Mouse (Mus musculus): ENCODE data around the gene Dll4. TPM values are rescaled to one million over a fixed set of nuclear protein-coding genes. Genes with fewer than 3 reads are reported as not detected.

Gene Dll4
- polyA plus RNA-seq, 1 experiment from 2014 or later: 5.7 TPM

DNA sequence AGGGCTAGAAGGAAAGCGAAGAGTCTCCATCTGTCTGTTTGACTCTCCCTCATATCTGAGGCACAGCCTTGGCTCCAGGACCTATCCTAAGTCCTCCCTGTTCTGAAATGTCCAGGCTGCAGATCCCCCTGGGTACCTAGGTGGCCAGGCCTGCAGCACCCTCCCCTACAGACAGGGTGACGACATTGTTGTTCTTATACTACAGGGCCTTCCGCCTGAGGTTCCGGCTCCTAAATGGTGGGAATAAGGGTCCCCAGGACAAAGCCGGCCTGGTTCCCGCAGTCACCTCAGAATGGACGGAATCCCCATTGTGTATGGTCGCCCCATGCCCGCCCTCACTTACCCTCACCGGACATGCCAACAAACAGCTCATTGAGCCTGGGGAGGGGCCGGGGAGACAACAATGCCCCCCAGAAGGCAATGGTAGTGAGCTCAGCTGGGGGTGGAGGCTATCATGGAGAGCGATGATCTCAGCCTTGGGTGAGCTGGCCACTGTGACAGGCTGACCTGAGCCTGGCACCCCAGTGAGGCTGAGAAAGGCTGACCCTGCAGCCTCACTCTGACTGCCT, 10.8 kb upstream of the Dll4 start:
- no peak for DNase-seq (ENCODE audit: low spot score)
- Histone ChIP-seq H3K27me3 (ENCODE audit: low read depth, poor library complexity, severe bottlenecking) (peaks cover 77% of the 10 kb centered on the region), H3K27ac (replicated peaks) (0 out of 2 replicates have a peak overlapping the region, but pooled peaks have one; percentile 2), H3K9me3 (replicated peaks) (peaks cover 4% of the 10 kb centered on the region; the same call in 1 of the 2 replicates), H3K4me3 (no peak overlapping the region), H3K36me3 (no peaks in the 10 kb centered on the region), H3K4me1 (peaks cover 40% of the 10 kb centered on the region)
- WGBS: 66% methylated on average over 12 of the region's 12 CpGs

DNA sequence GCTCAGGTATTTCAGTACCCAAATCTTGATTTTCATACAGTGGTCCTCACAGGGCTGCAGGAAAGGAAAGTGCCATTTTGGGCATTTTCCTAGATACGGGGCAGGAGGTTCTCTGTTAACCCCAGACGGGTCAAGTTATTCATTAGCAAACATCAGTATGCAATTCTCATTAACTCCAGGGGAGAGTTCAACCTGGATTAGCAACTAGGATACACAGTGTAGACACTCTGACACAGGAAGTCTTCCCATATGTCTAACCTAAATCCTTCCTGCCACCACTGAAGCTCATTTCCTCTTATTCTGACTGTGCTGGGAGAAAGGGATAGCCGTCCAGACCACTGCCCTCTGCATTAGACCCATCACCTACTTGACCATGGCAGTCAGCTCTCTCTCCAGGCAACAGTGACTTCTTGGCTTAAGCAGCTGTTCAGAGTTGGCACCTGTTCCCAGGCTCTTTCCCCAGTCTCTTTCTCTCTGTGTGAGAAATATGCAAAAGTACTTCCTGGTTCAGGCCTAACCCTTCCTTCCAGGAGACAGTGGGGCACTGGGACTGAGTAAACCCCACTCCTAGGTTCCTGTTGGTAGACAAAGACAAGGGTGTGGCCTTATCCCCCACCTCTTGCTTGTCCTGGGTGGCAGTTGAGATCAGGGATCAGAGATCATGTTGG, 7.4 kb upstream of the Dll4 start:
- Histone ChIP-seq H3K4me1 (peaks cover 41% of the 10 kb centered on the region), H3K4me3 (no peak overlapping the region), H3K36me3 (no peaks in the 10 kb centered on the region), H3K27me3 (ENCODE audit: low read depth, poor library complexity, severe bottlenecking) (peaks cover 95% of the 10 kb centered on the region), H3K27ac (replicated peaks) (no peak overlapping the region), H3K9me3 (replicated peaks) (peaks cover 4% of the 10 kb centered on the region; the same call in 1 of the 2 replicates)
- WGBS: 81% methylated on average over 3 of the region's 3 CpGs
- no peak for DNase-seq (ENCODE audit: low spot score)

DNA sequence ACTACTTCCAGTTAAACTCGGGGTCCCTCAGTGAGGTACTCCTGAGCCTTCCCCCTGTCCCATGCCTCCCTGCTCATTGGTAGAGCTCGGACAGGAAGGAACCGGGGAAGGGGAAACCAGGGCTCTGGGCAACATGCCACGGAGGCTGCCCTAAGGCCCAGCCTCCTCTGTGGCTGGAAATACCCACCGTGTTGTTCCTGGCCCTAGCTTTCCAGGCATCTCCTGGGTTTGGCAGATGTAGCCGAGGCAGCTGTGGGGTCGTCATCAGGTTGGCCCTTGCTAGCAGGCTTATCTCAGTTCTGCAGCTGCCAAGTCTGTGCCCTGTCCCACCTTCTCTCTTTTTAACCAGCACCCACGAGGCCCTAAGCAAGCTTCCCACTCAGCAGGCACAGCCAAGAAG, 5.0 kb upstream of the Dll4 start:
- Histone ChIP-seq H3K9me3 (replicated peaks) (peaks cover 4% of the 10 kb centered on the region; the same call in 1 of the 2 replicates), H3K4me1 (peaks cover 50% of the 10 kb centered on the region), H3K27ac (replicated peaks) (no peak overlapping the region), H3K27me3 (ENCODE audit: low read depth, poor library complexity, severe bottlenecking) (peaks cover 95% of the 10 kb centered on the region), H3K36me3 (no peaks in the 10 kb centered on the region), H3K4me3 (no peak overlapping the region)
- no peak for DNase-seq (ENCODE audit: low spot score)
- WGBS: 77% methylated on average over 8 of the region's 8 CpGs

DNA sequence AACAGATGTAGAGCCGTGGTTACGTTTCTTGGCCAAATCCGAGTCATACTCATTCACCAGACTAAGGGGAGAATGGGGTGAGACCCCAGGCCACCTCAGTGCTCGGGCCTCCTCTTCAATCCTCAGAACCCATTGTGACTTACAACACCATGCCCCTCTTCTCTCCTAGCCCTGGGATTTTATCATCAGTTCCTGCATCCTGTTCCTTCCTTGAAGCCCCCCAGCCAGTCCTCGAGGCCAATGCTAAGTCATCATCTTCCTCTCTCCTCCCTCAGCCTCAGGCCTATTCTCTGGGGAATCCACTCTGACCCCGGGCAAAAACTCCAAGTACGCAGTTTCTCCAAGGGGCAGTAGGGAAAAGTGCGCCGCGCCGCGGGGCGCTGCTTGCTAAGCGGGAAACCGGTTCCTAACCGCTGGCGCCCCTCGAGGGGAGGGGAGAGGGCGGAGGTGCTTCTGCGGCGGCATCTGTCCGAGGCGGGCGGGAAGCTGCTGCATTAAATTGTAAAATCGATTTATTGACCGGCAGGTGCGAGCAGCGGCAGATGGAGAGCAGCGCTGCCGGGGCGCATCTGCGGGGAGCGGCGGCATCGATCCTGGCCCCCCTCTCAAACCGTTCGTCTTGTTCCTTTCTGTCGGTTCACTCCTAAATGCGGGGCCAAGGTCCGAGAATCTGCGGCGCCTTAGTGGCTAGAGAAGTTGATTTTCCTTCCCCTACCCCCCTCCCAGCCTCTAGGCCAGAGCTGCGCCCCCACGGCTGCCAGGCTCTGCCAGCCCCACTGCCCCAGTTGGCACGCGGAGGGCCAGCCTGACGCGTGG, 3.6 kb upstream of the Dll4 start:
- DNase-seq (ENCODE audit: low spot score): no peak
- H3K9me3 ChIP-seq (replicated peaks): no peaks in the 10 kb centered on the region

DNA sequence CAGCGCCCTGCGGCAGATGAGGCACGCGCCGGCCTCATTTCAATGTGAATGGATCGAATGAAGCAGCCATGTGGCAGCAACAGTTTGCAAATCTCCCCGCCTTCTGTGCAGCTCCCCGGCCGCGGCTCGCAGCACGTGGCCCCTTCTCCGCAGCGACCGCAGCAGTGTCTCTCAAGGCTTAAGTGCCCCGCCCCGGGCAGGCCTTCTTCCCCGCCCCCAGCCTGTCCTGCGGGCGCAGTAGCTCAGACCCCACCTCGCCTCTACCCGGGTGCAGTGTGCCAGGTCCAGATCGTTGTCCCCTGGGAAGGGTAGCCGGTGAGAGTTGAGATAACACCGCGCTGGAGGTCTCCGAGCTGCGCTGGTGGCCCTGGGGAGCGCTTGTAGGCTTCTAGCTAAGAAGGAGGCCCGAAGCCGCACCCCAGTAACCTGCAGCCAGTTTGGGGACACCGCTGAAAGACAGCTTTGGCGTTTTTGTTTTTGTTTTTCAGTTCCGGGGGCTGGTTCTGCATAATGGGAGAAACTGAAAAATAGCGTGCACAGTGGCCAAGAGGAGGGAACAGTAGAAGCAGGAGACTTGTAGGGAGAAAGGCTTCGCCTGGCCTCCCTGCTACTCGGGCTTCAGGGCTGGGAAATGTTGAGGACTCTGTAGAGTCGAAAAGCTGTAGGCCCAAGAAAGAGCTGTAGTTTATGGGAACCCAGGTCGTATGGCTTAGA, 2.8 kb upstream of the Dll4 start:
- H3K27me3 ChIP-seq (ENCODE audit: low read depth, poor library complexity, severe bottlenecking): peaks cover 100% of the 10 kb centered on the region
- no peaks in the 10 kb centered on the region for H3K36me3 ChIP-seq
- H3K27ac ChIP-seq (replicated peaks): peak overlapping the region; percentile 75
- peak overlapping the region; percentile 51 for H3K4me3 ChIP-seq
- WGBS: under 1% methylated on average over 39 of the region's 39 CpGs
- no peaks in the 10 kb centered on the region for H3K9me3 ChIP-seq (replicated peaks)
- peak; percentile 83 for DNase-seq (ENCODE audit: low spot score)
- peaks cover 70% of the 10 kb centered on the region for H3K4me1 ChIP-seq

More for the DNA sequence above, 3.6 kb upstream of the Dll4 start:
- Histone ChIP-seq H3K27ac (replicated peaks) (peak overlapping the region; percentile 75), H3K27me3 (ENCODE audit: low read depth, poor library complexity, severe bottlenecking) (peaks cover 100% of the 10 kb centered on the region), H3K36me3 (no peaks in the 10 kb centered on the region), H3K4me1 (peaks cover 64% of the 10 kb centered on the region), H3K4me3 (peak overlapping the region; percentile 51)
- WGBS: 1% methylated on average over 48 of the region's 48 CpGs

DNA sequence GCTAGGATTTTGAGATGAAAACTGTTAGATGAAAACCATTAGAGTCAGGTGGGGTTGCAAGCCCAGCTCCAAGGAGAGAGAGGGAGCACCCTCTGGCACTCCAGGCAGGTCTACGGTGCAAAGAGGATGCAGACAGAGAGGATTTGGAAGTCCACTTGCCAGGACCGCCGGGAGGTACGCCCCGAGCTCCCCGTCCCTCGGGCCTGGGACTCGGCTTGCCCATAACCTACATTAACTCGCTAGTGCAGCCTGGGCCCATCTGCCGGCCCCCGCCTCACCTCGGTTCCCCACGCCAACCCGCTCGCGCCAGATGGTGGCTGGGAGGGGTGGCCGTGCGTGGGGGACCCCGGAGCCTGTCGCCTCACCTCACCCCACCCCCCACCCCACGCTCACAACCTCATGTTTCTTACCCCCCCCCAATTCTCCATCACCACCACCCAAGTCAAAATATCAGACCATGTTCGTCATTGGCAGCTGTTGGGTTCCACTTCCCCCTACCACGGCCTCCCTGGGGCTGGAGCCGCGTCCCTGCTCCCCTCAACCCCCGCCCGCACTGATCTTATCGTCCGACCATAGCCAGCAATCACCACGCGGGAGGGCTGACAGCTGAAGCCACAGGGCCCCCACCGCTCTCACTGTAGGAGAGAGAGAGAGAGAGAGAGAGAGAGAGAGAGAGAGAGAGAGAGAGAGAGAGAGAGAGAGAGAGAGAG, 1.6 kb upstream of the Dll4 start:
- WGBS: 3% methylated on average over 32 of the region's 32 CpGs
- peak overlapping the region; percentile 56 for H3K4me3 ChIP-seq
- H3K9me3 ChIP-seq (replicated peaks): no peaks in the 10 kb centered on the region
- peaks cover 74% of the 10 kb centered on the region for H3K4me1 ChIP-seq
- H3K36me3 ChIP-seq: no peaks in the 10 kb centered on the region
- peak overlapping the region; percentile 52 for H3K27ac ChIP-seq (replicated peaks)
- no peak for DNase-seq (ENCODE audit: low spot score)
- peaks cover 100% of the 10 kb centered on the region for H3K27me3 ChIP-seq (ENCODE audit: low read depth, poor library complexity, severe bottlenecking)

DNA sequence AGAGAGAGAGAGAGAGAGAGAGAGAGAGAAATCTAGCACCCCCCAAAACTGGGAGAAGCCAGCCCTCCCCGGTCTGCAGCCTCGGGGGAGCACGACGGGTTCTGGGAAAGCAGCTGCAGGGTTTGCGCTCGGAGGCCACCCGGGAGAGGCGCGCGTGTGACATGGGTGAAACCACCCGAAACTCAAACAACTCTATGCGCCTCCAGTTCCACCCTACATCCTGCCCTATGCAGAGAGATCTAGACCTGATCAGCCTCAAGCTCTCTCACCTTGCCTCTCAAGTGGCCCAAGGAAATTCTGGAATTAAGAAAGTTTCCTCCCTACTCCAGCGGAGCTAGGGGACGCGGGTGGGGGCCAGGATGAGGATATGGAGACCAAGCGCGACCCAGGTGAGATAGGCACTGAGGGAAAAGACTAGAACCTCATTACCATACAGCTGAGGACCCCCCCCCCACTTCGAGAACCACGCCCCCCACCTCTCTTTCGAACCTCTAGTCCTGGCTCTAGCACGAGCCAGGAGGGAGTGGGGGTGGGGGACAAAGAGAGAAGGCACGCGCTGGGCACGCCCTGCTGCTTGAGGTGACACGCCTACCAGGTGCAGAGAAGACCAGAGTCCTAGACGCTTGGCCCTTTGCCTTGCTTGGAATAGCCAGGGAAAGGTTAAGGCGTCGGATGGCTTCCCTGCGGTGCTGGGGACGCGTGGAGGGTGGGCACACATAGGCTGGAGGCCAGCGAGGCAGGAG, 837 bp upstream of the Dll4 start:
- Histone ChIP-seq H3K4me1 (peaks cover 80% of the 10 kb centered on the region), H3K27me3 (ENCODE audit: low read depth, poor library complexity, severe bottlenecking) (peaks cover 100% of the 10 kb centered on the region), H3K9me3 (replicated peaks) (no peaks in the 10 kb centered on the region), H3K4me3 (peak overlapping the region; percentile 56), H3K36me3 (no peaks in the 10 kb centered on the region), H3K27ac (replicated peaks) (peak overlapping the region; percentile 52)
- DNase-seq (ENCODE audit: low spot score): no peak
- WGBS: under 1% methylated on average over 32 of the region's 32 CpGs

DNA sequence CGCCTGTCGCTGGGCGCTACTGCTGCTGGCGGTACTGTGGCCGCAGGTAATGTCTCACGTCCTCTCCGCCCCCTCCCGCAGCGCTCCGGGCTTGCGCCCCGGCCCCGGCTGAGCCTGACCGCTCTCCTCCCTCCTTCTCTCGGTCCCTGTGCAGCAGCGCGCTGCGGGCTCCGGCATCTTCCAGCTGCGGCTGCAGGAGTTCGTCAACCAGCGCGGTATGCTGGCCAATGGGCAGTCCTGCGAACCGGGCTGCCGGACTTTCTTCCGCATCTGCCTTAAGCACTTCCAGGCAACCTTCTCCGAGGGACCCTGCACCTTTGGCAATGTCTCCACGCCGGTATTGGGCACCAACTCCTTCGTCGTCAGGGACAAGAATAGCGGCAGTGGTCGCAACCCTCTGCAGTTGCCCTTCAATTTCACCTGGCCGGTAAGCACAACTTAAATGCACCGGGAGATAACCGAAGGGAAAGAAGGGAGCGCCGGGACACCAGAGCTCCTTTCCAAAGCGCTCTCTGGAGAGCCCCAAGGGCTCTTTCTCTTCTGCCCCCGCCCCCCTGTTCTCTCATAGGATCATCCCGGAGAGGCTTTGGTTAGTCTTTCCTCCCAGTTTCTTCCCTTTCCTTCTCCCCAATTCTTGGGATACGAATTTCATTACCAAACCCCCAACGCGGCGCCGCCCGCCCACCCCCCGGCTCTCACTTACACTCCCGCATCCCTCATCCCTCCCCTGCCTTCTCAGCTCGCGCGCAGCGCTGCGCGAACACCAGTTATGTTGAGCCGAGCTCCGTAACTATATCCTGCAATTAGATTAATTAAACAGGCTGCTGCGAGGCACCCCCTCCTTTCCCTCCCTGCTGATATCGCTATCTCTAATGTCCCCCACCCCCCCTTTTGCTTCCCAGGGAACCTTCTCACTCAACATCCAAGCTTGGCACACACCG, 847 bp downstream of the Dll4 start:
- Histone ChIP-seq H3K27ac (replicated peaks) (peak overlapping the region; percentile 46; the same call in 1 of the 2 replicates), H3K4me3 (peak overlapping the region; percentile 56), H3K9me3 (replicated peaks) (no peaks in the 10 kb centered on the region), H3K4me1 (peaks cover 76% of the 10 kb centered on the region), H3K27me3 (ENCODE audit: low read depth, poor library complexity, severe bottlenecking) (peaks cover 100% of the 10 kb centered on the region), H3K36me3 (no peaks in the 10 kb centered on the region)
- DNase-seq (ENCODE audit: low spot score): peak; percentile 53
- under 1% methylated on average over 59 of the region's 61 CpGs for WGBS

DNA sequence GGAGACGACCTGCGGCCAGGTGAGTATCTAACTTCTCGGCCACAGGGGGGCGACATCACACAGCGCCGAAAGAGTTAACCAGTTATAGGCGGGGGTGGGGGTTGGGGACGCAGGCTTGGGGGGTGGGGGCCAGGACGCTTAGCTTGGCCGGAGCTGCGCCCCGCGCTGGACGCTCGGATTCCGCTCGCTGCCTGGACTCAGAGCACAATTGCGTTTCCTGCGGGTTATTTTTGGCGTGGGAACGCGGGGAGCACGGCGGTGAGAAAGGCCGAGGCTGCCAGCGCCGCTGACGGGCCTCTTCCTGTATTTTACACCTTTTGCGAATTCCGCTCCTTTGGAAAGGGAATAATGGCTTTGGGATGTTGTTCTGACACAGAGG, 1.5 kb downstream of the Dll4 start:
- Histone ChIP-seq H3K9me3 (replicated peaks) (no peaks in the 10 kb centered on the region), H3K4me1 (peaks cover 71% of the 10 kb centered on the region), H3K36me3 (no peaks in the 10 kb centered on the region), H3K27ac (replicated peaks) (0 out of 2 replicates have a peak overlapping the region, but pooled peaks have one; percentile 46), H3K27me3 (ENCODE audit: low read depth, poor library complexity, severe bottlenecking) (peaks cover 100% of the 10 kb centered on the region), H3K4me3 (peak overlapping the region; percentile 56)
- DNase-seq (ENCODE audit: low spot score): peak; percentile 44
- WGBS: under 1% methylated on average over 30 of the region's 30 CpGs

DNA sequence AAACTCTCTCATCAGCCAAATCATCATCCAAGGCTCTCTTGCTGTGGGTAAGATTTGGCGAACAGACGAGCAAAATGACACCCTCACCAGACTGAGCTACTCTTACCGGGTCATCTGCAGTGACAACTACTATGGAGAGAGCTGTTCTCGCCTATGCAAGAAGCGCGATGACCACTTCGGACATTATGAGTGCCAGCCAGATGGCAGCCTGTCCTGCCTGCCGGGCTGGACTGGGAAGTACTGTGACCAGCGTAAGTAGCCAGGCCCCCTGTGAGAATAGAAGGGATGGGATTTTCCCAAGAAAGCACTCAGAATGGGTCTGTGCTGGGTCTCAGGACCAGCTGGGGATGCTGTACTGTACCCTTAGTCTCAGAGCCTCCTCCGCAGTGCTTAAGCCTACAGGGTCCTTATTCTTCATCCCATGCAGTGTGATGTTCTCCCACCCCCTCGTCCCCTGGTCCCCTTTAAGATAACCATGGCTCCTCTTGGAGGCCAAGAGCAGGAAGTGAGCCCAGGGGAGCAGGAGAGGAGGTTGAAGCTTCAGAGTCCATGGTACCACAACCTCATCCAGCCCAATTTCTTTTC, 2.5 kb downstream of the Dll4 start:
- Histone ChIP-seq H3K27ac (replicated peaks) (no peak overlapping the region), H3K27me3 (ENCODE audit: low read depth, poor library complexity, severe bottlenecking) (peaks cover 100% of the 10 kb centered on the region), H3K36me3 (no peaks in the 10 kb centered on the region), H3K4me3 (peak overlapping the region; percentile 56), H3K4me1 (peaks cover 67% of the 10 kb centered on the region), H3K9me3 (replicated peaks) (no peaks in the 10 kb centered on the region)
- no peak for DNase-seq (ENCODE audit: low spot score)
- WGBS: 15% methylated on average over 11 of the region's 11 CpGs
